Mouse (Mus musculus): ENCODE measurements around the gene Apbb1ip. TPM values are rescaled to one million over a fixed set of nuclear protein-coding genes. Genes with fewer than 3 reads are reported as not detected.

Gene Apbb1ip
- 1.2 and 1.6 TPM in 2 replicates for polyA plus RNA-seq (2015; fragmentation: Nextera tagmentation; extraction: Ambion mirVana)

- H3K4me1 ChIP-seq (replicated peaks), result peaks cover 8% of the 10 kb centered on the region
- H3K9me3 ChIP-seq, result no peaks in the 10 kb centered on the region
- peak within 1 kb of the TSS; percentile 81 for H3K4me2 ChIP-seq
- WGBS, result 32% methylated on average over 9 of the region's 9 CpGs
- H3K27ac ChIP-seq (replicated peaks), result no peak within 1 kb of the TSS
- ATAC-seq (ENCODE audit: low read depth), result 0 out of 2 replicates have a peak, but pooled peaks have one; percentile 50
- H3K4me3 ChIP-seq, result peak within 1 kb of the TSS; percentile 43
- no peaks in the 10 kb centered on the region for H3K36me3 ChIP-seq
- peaks cover 20% of the 10 kb centered on the region for H3K27me3 ChIP-seq
- H3K9ac ChIP-seq, result peak within 1 kb of the TSS; percentile 65
Measured at GRCm38 (mm10) chr2:22773549-22774180, at the start of gene Apbb1ip. Gene Apbb1ip (plus strand): TSS chr2:22774094.

GRCm38 (mm10) chr2:22727113-22727512 lies 46.8 kb upstream of the Apbb1ip start:
- Histone ChIP-seq H3K4me3 (no peak overlapping the region), H3K9me3 (no peaks in the 10 kb centered on the region), H3K27ac (replicated peaks) (no peak overlapping the region), H3K4me1 (replicated peaks) (no peaks in the 10 kb centered on the region), H3K36me3 (no peaks in the 10 kb centered on the region), H3K4me2 (no peak overlapping the region), H3K9ac (no peak overlapping the region), H3K27me3 (no peaks in the 10 kb centered on the region)
- no peak for ATAC-seq (ENCODE audit: low read depth)
- 90% methylated on average over 1 of the region's 1 CpGs for WGBS

GRCm38 (mm10) chr2:22736134-22736533 lies 37.8 kb upstream of the Apbb1ip start:
- H3K9me3 ChIP-seq, result no peaks in the 10 kb centered on the region
- no peak overlapping the region for H3K4me2 ChIP-seq
- 80% methylated on average over 2 of the region's 2 CpGs for WGBS
- H3K36me3 ChIP-seq, result no peaks in the 10 kb centered on the region
- ATAC-seq (ENCODE audit: low read depth), result no peak
- H3K27me3 ChIP-seq, result no peaks in the 10 kb centered on the region
- H3K27ac ChIP-seq (replicated peaks), result no peak overlapping the region
- no peak overlapping the region for H3K9ac ChIP-seq
- no peaks in the 10 kb centered on the region for H3K4me1 ChIP-seq (replicated peaks)
- no peak overlapping the region for H3K4me3 ChIP-seq

GRCm38 (mm10) chr2:22739369-22739768 lies 34.5 kb upstream of the Apbb1ip start:
- Histone ChIP-seq H3K4me3 (no peak overlapping the region), H3K4me2 (no peak overlapping the region), H3K27ac (replicated peaks) (no peak overlapping the region), H3K4me1 (replicated peaks) (no peaks in the 10 kb centered on the region), H3K27me3 (no peaks in the 10 kb centered on the region), H3K36me3 (no peaks in the 10 kb centered on the region), H3K9me3 (no peaks in the 10 kb centered on the region), H3K9ac (no peak overlapping the region)
- no peak for ATAC-seq (ENCODE audit: low read depth)
- 70% methylated on average over 1 of the region's 1 CpGs for WGBS

- Histone ChIP-seq H3K27ac (replicated peaks) (no peak overlapping the region), H3K27me3 (no peaks in the 10 kb centered on the region), H3K4me3 (no peak overlapping the region), H3K9ac (no peak overlapping the region), H3K4me2 (no peak overlapping the region), H3K9me3 (no peaks in the 10 kb centered on the region), H3K36me3 (no peaks in the 10 kb centered on the region), H3K4me1 (replicated peaks) (no peaks in the 10 kb centered on the region)
- WGBS, result 73% methylated on average over 1 of the region's 1 CpGs
- no peak for ATAC-seq (ENCODE audit: low read depth)
Measured at GRCm38 (mm10) chr2:22740441-22740840, 33.5 kb upstream of the Apbb1ip start.

- Histone ChIP-seq H3K4me3 (no peak overlapping the region), H3K9ac (no peak overlapping the region), H3K9me3 (no peaks in the 10 kb centered on the region), H3K4me1 (replicated peaks) (no peaks in the 10 kb centered on the region), H3K27me3 (no peaks in the 10 kb centered on the region), H3K36me3 (no peaks in the 10 kb centered on the region), H3K27ac (replicated peaks) (no peak overlapping the region), H3K4me2 (no peak overlapping the region)
- WGBS, result 62% methylated on average over 3 of the region's 3 CpGs
- no peak for ATAC-seq (ENCODE audit: low read depth)
Measured at GRCm38 (mm10) chr2:22741222-22741621, 32.7 kb upstream of the Apbb1ip start.

- no peaks in the 10 kb centered on the region for H3K27me3 ChIP-seq
- 0% methylated on average over 32 of the region's 38 CpGs for WGBS
- no peak; the same call in 1 of the 2 replicates for ATAC-seq (ENCODE audit: low read depth)
Measured at GRCm38 (mm10) chr2:22744121-22744761, 29.7 kb upstream of the Apbb1ip start.

GRCm38 (mm10) chr2:22744876-22745275 lies 29.0 kb upstream of the Apbb1ip start:
- Histone ChIP-seq H3K27ac (replicated peaks) (no peak overlapping the region), H3K27me3 (no peaks in the 10 kb centered on the region), H3K36me3 (no peaks in the 10 kb centered on the region), H3K9me3 (no peaks in the 10 kb centered on the region), H3K4me1 (replicated peaks) (no peaks in the 10 kb centered on the region), H3K9ac (no peak overlapping the region), H3K4me2 (no peak overlapping the region), H3K4me3 (no peak overlapping the region)
- 1% methylated on average over 19 of the region's 19 CpGs for WGBS
- no peak for ATAC-seq (ENCODE audit: low read depth)

More at GRCm38 (mm10) chr2:22744121-22744761, 29.7 kb upstream of the Apbb1ip start:
- Histone ChIP-seq H3K27ac (replicated peaks) (no peak overlapping the region), H3K9me3 (no peaks in the 10 kb centered on the region), H3K4me1 (replicated peaks) (no peaks in the 10 kb centered on the region), H3K36me3 (no peaks in the 10 kb centered on the region), H3K4me3 (no peak overlapping the region), H3K4me2 (no peak overlapping the region), H3K9ac (no peak overlapping the region)

GRCm38 (mm10) chr2:22746785-22747184 lies 27.1 kb upstream of the Apbb1ip start:
- Histone ChIP-seq H3K4me3 (no peak overlapping the region), H3K9ac (no peak overlapping the region), H3K4me1 (replicated peaks) (no peaks in the 10 kb centered on the region), H3K27ac (replicated peaks) (no peak overlapping the region), H3K4me2 (no peak overlapping the region), H3K9me3 (no peaks in the 10 kb centered on the region), H3K27me3 (no peaks in the 10 kb centered on the region), H3K36me3 (no peaks in the 10 kb centered on the region)
- no peak for ATAC-seq (ENCODE audit: low read depth)

GRCm38 (mm10) chr2:22747941-22748340 lies 26.0 kb upstream of the Apbb1ip start:
- no peaks in the 10 kb centered on the region for H3K4me1 ChIP-seq (replicated peaks)
- H3K4me2 ChIP-seq, result no peak overlapping the region
- H3K27ac ChIP-seq (replicated peaks), result no peak overlapping the region
- H3K36me3 ChIP-seq, result no peaks in the 10 kb centered on the region
- ATAC-seq (ENCODE audit: low read depth), result no peak
- no peak overlapping the region for H3K9ac ChIP-seq
- no peak overlapping the region for H3K4me3 ChIP-seq
- no peaks in the 10 kb centered on the region for H3K9me3 ChIP-seq
- H3K27me3 ChIP-seq, result no peaks in the 10 kb centered on the region

GRCm38 (mm10) chr2:22749761-22750160 lies 24.1 kb upstream of the Apbb1ip start:
- H3K9me3 ChIP-seq, result no peaks in the 10 kb centered on the region
- no peak overlapping the region for H3K9ac ChIP-seq
- no peak overlapping the region for H3K4me3 ChIP-seq
- WGBS, result 79% methylated on average over 3 of the region's 3 CpGs
- no peaks in the 10 kb centered on the region for H3K4me1 ChIP-seq (replicated peaks)
- H3K27me3 ChIP-seq, result no peaks in the 10 kb centered on the region
- H3K4me2 ChIP-seq, result no peak overlapping the region
- no peak overlapping the region for H3K27ac ChIP-seq (replicated peaks)
- no peaks in the 10 kb centered on the region for H3K36me3 ChIP-seq
- ATAC-seq (ENCODE audit: low read depth), result no peak

GRCm38 (mm10) chr2:22752492-22752891 lies 21.4 kb upstream of the Apbb1ip start:
- Histone ChIP-seq H3K9ac (no peak overlapping the region), H3K27ac (replicated peaks) (no peak overlapping the region), H3K27me3 (no peaks in the 10 kb centered on the region), H3K4me2 (no peak overlapping the region), H3K36me3 (no peaks in the 10 kb centered on the region), H3K9me3 (no peaks in the 10 kb centered on the region), H3K4me3 (no peak overlapping the region), H3K4me1 (replicated peaks) (no peaks in the 10 kb centered on the region)
- 84% methylated on average over 4 of the region's 4 CpGs for WGBS
- ATAC-seq (ENCODE audit: low read depth), result no peak
